Mouse (Mus musculus): ENCODE results near the gene Cmtm5.

DNA sequence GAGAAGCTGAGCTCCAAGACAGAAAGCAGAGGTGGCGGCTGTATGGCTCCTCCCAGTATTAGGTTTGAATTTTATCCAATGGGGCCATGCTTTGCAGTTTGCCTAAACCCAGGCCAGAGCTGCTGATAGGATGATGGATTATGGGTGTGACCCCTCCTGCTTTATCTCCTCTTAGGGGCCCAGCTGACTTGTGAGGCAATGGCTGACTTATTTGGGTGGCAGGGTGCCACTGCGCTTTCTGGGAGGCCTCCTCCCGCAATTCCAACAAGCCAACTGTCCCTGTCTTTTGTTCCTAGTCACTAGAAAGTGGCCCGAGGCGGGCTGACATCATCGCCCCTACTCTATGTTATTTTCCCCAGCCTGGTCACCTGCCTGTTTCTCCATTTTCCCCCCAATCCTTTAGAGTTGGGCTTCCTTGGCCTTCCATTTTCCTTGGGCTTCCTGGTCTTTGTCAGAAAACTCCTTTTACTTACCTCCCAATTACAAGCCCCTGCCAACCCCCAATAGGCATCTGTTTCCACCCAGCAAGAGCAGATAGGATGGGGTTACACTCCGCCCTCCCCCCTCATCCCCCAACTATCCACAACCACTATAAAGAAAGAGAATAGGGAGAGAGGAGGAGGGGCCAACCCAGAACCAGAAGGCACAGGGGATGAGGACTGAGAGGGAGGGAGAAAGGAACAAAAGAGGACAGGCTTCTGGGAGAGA lies 11.3 kb upstream of the Cmtm5 start:
- TF ChIP-seq RCOR1 (IDR thresholded peaks at IDR 0.05; ENCODE audit: low read depth, low read length) (no peak), EP300 (IDR thresholded peaks at IDR 0.05; ENCODE audit: low read depth in 1 of 2, low read length in 2 of 2) (no peak), MYC (IDR thresholded peaks at IDR 0.05; ENCODE audit: low read depth, low read length) (no peak), NELFE (IDR thresholded peaks at IDR 0.05; ENCODE audit: low read depth, low read length) (no peak), ETS1 (IDR thresholded peaks at IDR 0.05; ENCODE audit: low read depth, low read length) (peak; percentile 89), TCF12 (IDR thresholded peaks at IDR 0.05; ENCODE audit: low read depth, low read length) (0 out of 2 replicates have a peak, but pooled peaks have one; percentile 20), USF2 (IDR thresholded peaks at IDR 0.05; ENCODE audit: borderline replicate concordance in 1 of 2, insufficient read depth in 1 of 2, low read depth in 1 of 2, low read length in 2 of 2) (no peak), CTCF (IDR thresholded peaks at IDR 0.05 in 2 of 3, conservative IDR thresholded peaks at IDR 0.05 in 1 of 3; ENCODE audit: control insufficient read depth in 1 of 3, insufficient read depth in 1 of 3, low read depth in 2 of 3, low read length in 3 of 3, poor library complexity in 1 of 3, severe bottlenecking in 1 of 3) (no peak)
